Mouse (Mus musculus) stomach, embryonic 14.5 days (tissue): ENCODE results near the gene Fto. TPM values are rescaled to one million over a fixed set of nuclear protein-coding genes. Genes with fewer than 3 reads are reported as not detected.

Source experiments
- ATAC-seq: fragments of 200-750 bp; cut with Nextera tagmentation; 2 replicates; pipeline ENCODE4 v1.8.0; 2017; ENCODE audit warnings: low read depth, moderate TSS enrichment; ENCODE audit not compliant: insufficient number of reproducible peaks, insufficient read depth, low FRiP score
- H3K27ac ChIP-seq: fragments of 300-500 bp; sonication (generic); 2 replicates; pipeline ENCODE4 v1.5.1; 2014; ENCODE audit warnings: mild to moderate bottlenecking, low read length, moderate library complexity, mixed read lengths
- H3K27me3 ChIP-seq: fragments of 300-500 bp; sonication (generic); 2 replicates; pipeline ENCODE4 v1.6.1; 2014; ENCODE audit warnings: low read length, control low read depth, mixed read lengths; ENCODE audit not compliant: control insufficient read depth, insufficient read depth
- H3K36me3 ChIP-seq: fragments of 300-500 bp; sonication (generic); 2 replicates; pipeline ENCODE4 v1.6.1; 2014; ENCODE audit warnings: mild to moderate bottlenecking, control low read depth, low read length, moderate library complexity, mixed read lengths; ENCODE audit not compliant: control insufficient read depth, insufficient read depth
- H3K4me1 ChIP-seq: fragments of 300-500 bp; sonication (generic); 2 replicates; pipeline ENCODE4 v1.6.1; 2014; ENCODE audit warnings: low read length, control low read depth, mixed read lengths; ENCODE audit not compliant: control insufficient read depth, insufficient read depth
- H3K4me2 ChIP-seq: fragments of 300-500 bp; sonication (generic); replicated peaks from 2 replicates; pipeline ENCODE4 v1.6.1; 2014; ENCODE audit warnings: low read depth, low read length, control low read depth
- H3K4me3 ChIP-seq: fragments of 300-500 bp; sonication (generic); 2 replicates; pipeline ENCODE4 v1.5.1; 2014; ENCODE audit warnings: low read depth, low read length, control low read depth
- H3K9ac ChIP-seq: fragments of 300-500 bp; sonication (generic); replicated peaks from 2 replicates; pipeline ENCODE4 v1.6.1; 2014; ENCODE audit warnings: low read depth, mild to moderate bottlenecking, control low read depth, low read length, moderate library complexity, mixed read lengths
- H3K9me3 ChIP-seq: fragments of 300-500 bp; sonication (generic); 2 replicates; pipeline ENCODE4 v1.6.1; 2016; ENCODE audit warnings: low read depth, low read length, control low read depth; ENCODE audit not compliant: control insufficient read depth
- WGBS: fragments of 180-500 bp; shearing (Covaris S2); extraction: QIAGEN DNeasy Blood & Tissue Kit; methylation state at CpG from one replicate; pipeline ENCODE4 v1.1.7; 2014; 5-methylcytosine and 5-hydroxymethylcytosine counted together
- polyA plus RNA-seq: library from polyadenylated mRNA; unstranded; fragments of >200 nt; fragmentation: Nextera tagmentation; extraction: Ambion mirVana; gene quantifications from 2 replicates; pipeline ENCODE4 v1.2.1, GENCODE M21; 2014

Gene Fto
- polyA plus RNA-seq, 1 experiment from 2014 or later = 89.6 TPM

DNA sequence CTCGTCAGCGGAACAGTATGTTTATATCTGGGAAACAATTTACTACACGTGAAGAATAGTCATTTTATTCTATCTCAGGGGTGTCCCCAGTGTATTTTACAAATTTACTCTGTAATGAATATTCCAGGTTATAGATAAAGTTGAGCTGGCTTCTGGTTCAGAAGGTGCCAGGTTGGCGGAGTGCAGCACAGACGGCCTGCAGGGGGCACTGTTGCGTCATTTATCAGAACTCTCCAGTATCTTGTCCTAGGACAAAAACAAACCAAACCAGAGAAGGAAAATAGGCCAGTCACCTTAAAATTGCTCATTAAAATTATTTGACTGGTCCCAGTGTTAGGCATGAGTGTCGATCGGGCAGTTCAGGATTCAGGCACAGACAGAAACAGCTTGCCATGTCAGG lies 218.6 kb downstream of the Fto start:
- H3K4me2 ChIP-seq = no peak overlapping the region
- no peak overlapping the region for H3K27ac ChIP-seq
- no peak overlapping the region for H3K4me3 ChIP-seq
- WGBS = 31% methylated on average over 8 of the region's 8 CpGs
- no peaks in the 10 kb centered on the region for H3K36me3 ChIP-seq
- ATAC-seq = no peak
- no peaks in the 10 kb centered on the region for H3K27me3 ChIP-seq
- no peaks in the 10 kb centered on the region for H3K9me3 ChIP-seq
- no peak overlapping the region for H3K9ac ChIP-seq
- no peaks in the 10 kb centered on the region for H3K4me1 ChIP-seq

- Histone ChIP-seq H3K4me1 (no peaks in the 10 kb centered on the region), H3K4me3 (no peak overlapping the region), H3K27me3 (no peaks in the 10 kb centered on the region), H3K36me3 (no peaks in the 10 kb centered on the region), H3K27ac (peak overlapping the region; percentile 28; the same call in 1 of the 2 replicates), H3K4me2 (no peak overlapping the region), H3K9ac (no peak overlapping the region), H3K9me3 (no peaks in the 10 kb centered on the region)
- ATAC-seq = no peak
- 62% methylated on average over 18 of the region's 18 CpGs for WGBS
Observed at GRCm38 (mm10) chr8:91532671-91533436, 219.5 kb downstream of the Fto start.

DNA sequence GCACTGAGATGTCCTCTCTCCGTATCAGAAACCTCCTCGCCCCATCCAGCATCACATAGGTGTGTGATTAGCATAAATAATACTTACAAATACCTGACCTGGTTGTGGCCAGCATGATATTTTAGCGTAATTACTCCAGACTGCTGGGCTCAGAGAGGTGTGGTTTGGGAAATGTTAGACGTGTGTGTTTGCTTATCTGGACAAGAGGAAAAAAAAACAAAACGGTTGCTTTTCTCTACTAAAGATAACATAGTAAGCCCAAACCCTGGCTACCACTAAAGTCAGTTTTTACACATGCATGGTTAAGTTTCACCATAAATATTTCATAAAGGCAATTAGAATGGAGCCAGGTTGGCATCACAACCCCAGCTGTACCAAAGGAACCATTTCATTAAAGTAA lies 221.4 kb downstream of the Fto start:
- Histone ChIP-seq H3K4me3 (no peak overlapping the region), H3K9me3 (no peaks in the 10 kb centered on the region), H3K9ac (no peak overlapping the region), H3K27me3 (no peaks in the 10 kb centered on the region), H3K4me2 (no peak overlapping the region), H3K27ac (no peak overlapping the region), H3K36me3 (no peaks in the 10 kb centered on the region), H3K4me1 (no peaks in the 10 kb centered on the region)
- no peak for ATAC-seq
- WGBS = 75% methylated on average over 5 of the region's 5 CpGs

DNA sequence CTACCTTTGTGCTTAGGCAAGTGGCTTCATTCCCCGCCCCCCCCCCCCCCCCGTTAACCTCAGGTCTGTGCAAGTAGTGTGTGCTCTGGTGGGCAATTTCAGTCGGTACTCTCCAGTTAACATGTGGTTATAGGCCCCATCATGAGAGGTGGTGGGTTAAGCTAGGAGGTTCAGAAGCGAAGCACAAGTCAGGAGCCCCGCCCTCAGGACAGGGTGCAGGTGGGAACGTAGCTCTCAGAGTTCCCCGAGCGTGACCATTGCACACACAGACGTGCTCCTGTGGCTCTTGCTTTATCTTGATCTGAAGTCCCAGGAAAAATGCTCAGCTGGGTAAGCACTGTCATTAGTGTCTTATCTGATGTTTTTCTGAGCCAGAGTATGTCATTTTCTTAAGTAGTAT lies 224.8 kb downstream of the Fto start:
- no peaks in the 10 kb centered on the region for H3K36me3 ChIP-seq

DNA sequence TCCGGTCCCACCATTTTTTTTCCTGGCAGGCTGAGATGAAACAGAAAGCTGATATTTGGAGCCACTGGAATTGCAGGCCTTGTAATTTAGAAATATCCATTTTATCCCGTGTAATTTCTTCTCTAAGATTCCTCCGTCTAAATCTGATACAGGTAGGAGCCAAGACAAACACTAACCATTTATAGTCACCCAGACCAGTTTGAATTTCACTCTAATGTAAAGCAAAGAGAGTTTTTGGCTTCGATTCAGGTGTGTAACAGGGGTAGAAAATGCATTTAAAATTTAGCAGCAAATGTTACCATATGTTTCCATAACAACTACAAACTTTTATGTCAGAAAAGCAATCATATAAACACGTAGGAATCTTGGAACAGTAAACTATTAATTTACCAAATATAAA lies 225.6 kb downstream of the Fto start:
- Histone ChIP-seq H3K9ac (no peak overlapping the region), H3K36me3 (no peaks in the 10 kb centered on the region), H3K27ac (no peak overlapping the region), H3K4me1 (no peaks in the 10 kb centered on the region), H3K9me3 (no peaks in the 10 kb centered on the region), H3K4me2 (no peak overlapping the region), H3K27me3 (no peaks in the 10 kb centered on the region), H3K4me3 (no peak overlapping the region)
- no peak for ATAC-seq
- WGBS = 60% methylated on average over 5 of the region's 5 CpGs

More for the DNA sequence above, 224.8 kb downstream of the Fto start:
- no peaks in the 10 kb centered on the region for H3K4me1 ChIP-seq
- H3K4me2 ChIP-seq = no peak overlapping the region
- H3K9me3 ChIP-seq = no peaks in the 10 kb centered on the region
- H3K27ac ChIP-seq = no peak overlapping the region
- H3K9ac ChIP-seq = no peak overlapping the region
- H3K4me3 ChIP-seq = no peak overlapping the region
- ATAC-seq = no peak
- WGBS = 63% methylated on average over 9 of the region's 9 CpGs
- H3K27me3 ChIP-seq = no peaks in the 10 kb centered on the region

DNA sequence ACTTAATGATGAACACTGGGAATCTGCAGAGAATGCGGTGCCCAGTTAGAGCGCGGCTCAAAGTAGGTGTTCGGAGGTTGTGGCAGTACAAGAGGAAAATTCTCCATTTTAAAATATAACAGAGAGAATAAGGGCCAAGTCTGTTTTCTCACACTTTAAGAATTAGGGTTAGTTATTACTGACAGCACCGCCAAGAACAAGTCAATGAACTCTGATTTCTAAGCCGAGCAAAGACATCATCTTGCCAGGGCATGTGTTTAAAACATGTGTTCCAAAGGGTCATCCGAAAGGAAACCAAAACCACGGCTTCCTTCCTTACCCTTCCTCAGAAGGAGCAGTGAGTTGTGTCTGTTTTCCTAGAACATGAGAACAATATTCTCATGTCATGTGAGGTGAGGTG lies 226.3 kb downstream of the Fto start:
- ATAC-seq = no peak
- H3K27ac ChIP-seq = no peak overlapping the region
- 91% methylated on average over 8 of the region's 8 CpGs for WGBS

GRCm38 (mm10) chr8:91541229-91541628 lies 227.9 kb downstream of the Fto start:
- H3K9ac ChIP-seq = no peak overlapping the region
- no peaks in the 10 kb centered on the region for H3K36me3 ChIP-seq
- no peak overlapping the region for H3K4me3 ChIP-seq
- H3K27ac ChIP-seq = no peak overlapping the region
- no peak for ATAC-seq
- WGBS = 81% methylated on average over 3 of the region's 3 CpGs
- no peaks in the 10 kb centered on the region for H3K4me1 ChIP-seq
- H3K4me2 ChIP-seq = no peak overlapping the region
- H3K27me3 ChIP-seq = no peaks in the 10 kb centered on the region; the same call in 1 of the 2 replicates
- H3K9me3 ChIP-seq = no peaks in the 10 kb centered on the region

More for the DNA sequence above, 226.3 kb downstream of the Fto start:
- Histone ChIP-seq H3K27me3 (no peaks in the 10 kb centered on the region), H3K9ac (no peak overlapping the region), H3K9me3 (no peaks in the 10 kb centered on the region), H3K36me3 (no peaks in the 10 kb centered on the region), H3K4me3 (no peak overlapping the region), H3K4me2 (no peak overlapping the region), H3K4me1 (no peaks in the 10 kb centered on the region)

GRCm38 (mm10) chr8:91545561-91545960 lies 232.2 kb downstream of the Fto start:
- Histone ChIP-seq H3K4me3 (no peak overlapping the region), H3K36me3 (no peaks in the 10 kb centered on the region), H3K4me2 (no peak overlapping the region), H3K4me1 (no peaks in the 10 kb centered on the region), H3K27me3 (no peaks in the 10 kb centered on the region; the same call in 1 of the 2 replicates), H3K9ac (no peak overlapping the region), H3K9me3 (no peaks in the 10 kb centered on the region), H3K27ac (no peak overlapping the region)
- no peak for ATAC-seq
- 85% methylated on average over 3 of the region's 3 CpGs for WGBS

DNA sequence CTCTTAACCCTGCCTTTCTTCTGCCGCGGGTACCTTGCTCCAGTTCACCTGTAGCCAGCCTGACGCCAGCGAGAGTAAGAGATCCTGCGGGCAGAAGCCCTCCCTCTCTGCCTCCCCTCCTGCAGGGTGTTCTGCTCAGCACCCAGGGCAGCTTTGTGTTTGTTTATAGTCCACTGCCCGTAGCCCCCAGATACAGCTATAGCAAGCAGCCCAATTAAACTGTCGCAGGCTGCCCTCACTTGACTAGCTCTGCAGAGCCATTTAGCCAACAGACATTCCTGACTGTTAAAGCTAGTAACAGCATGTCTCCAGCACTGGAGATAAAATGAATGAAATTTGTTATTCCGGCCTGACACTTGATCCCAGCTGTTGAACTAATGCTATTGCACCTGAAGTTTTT lies 233.3 kb downstream of the Fto start:
- Histone ChIP-seq H3K4me2 (no peak overlapping the region), H3K9ac (no peak overlapping the region), H3K4me1 (no peaks in the 10 kb centered on the region), H3K4me3 (no peak overlapping the region), H3K27ac (no peak overlapping the region), H3K36me3 (no peaks in the 10 kb centered on the region), H3K9me3 (no peaks in the 10 kb centered on the region), H3K27me3 (no peaks in the 10 kb centered on the region; the same call in 1 of the 2 replicates)
- WGBS = 31% methylated on average over 8 of the region's 8 CpGs
- ATAC-seq = no peak
